In genomic region chr16:44061341-44061740, GRCm38 (mm10) we compare ENCODE assay signal across 21 mouse cellular contexts. TPM values are rescaled to one million over a fixed set of nuclear protein-coding genes. Genes with fewer than 3 reads are reported as not detected.
DNase-seq lines count a peak whose midpoint lies in the region; ATAC-seq and TF ChIP-seq lines count a peak whose summit lies in the region.
"Had no signal": no experiment of that assay in that cellular context is flagged by ENCODE, and none has a peak within 500 bp of the region (broad histone marks: within the 10 kb centered on the region; RNA-seq: fewer than 3 reads in every experiment).

No protein-coding gene starts in this region.

- no peaks in the 10 kb centered on the region for H3K4me1 ChIP-seq in heart, embryonic 10.5 days
- peaks cover 3% of the 10 kb centered on the region for H3K4me1 ChIP-seq in testis, adult 2 months (ENCODE audit: control insufficient read depth, insufficient read depth, low read length)
- 0 out of 2 replicates have a peak, but pooled peaks cover 3% of the 10 kb centered on the region for H3K4me1 ChIP-seq in liver, postnatal 0 days (ENCODE audit: insufficient read depth)
- no peaks in the 10 kb centered on the region for H3K4me1 ChIP-seq in forebrain, postnatal 0 days (ENCODE audit: insufficient read depth)
- H3K4me1 ChIP-seq: embryonic facial prominence, embryonic 12.5 days; heart, embryonic 13.5 days; hindbrain, embryonic 12.5 days had no signal

- no peak overlapping the region; the same call in 1 of the 2 replicates for H3K9ac ChIP-seq in liver, postnatal 0 days (replicated peaks)
- no peak overlapping the region for H3K9ac ChIP-seq in forebrain, postnatal 0 days
- H3K9ac ChIP-seq: embryonic facial prominence, embryonic 12.5 days; embryonic facial prominence, embryonic 15.5 days; heart, embryonic 13.5 days; hindbrain, embryonic 12.5 days; hindbrain, embryonic 15.5 days had no signal

- DNase-seq in heart, embryonic 10.5 days (ENCODE audit: low spot score) = peak; percentile 64
- no peak for DNase-seq in heart, postnatal 14 days
- DNase-seq in testis, postnatal 14 days (ENCODE audit: low spot score) = no peak
- peak; percentile 55 for DNase-seq in liver, postnatal 0 days
- no peak for DNase-seq in forebrain, postnatal 0 days
- no peak for DNase-seq in cerebellum, postnatal 10 days
- DNase-seq: adrenal gland, adult 8-10 months; adrenal gland, postnatal 25 days; cerebellum, adult 11-12 months; cerebellum, adult 8-10 months; cerebellum, postnatal 14 days; gastrocnemius, postnatal 25 days; heart, adult 18-20 months had no signal

- intact Hi-C loops in heart, postnatal 14 days (cut with DNase I) = loop anchor here (5.0 kb wide), 1 partner anchor 169 kb away; no protein-coding TSS in a partner anchor

- no peak for TF ChIP-seq POLR2A in testis, adult 2 months (IDR thresholded peaks at IDR 0.05; ENCODE audit: control insufficient read depth, low read depth, low read length)

- no peaks in the 10 kb centered on the region for H3K9me3 ChIP-seq in heart, embryonic 10.5 days
- no peaks in the 10 kb centered on the region for H3K9me3 ChIP-seq in liver, postnatal 0 days (ENCODE audit: low read length)
- H3K9me3 ChIP-seq in forebrain, postnatal 0 days (ENCODE audit: low read length) = no peaks in the 10 kb centered on the region
- H3K9me3 ChIP-seq: embryonic facial prominence, embryonic 12.5 days; embryonic facial prominence, embryonic 15.5 days; heart, embryonic 13.5 days; hindbrain, embryonic 12.5 days; hindbrain, embryonic 15.5 days had no signal

- peak overlapping the region; percentile 7; the same call in 1 of the 2 replicates for H3K4me2 ChIP-seq in liver, postnatal 0 days (ENCODE audit: low read depth, low read length)
- H3K4me2 ChIP-seq in forebrain, postnatal 0 days (ENCODE audit: low read depth) = no peak overlapping the region
- H3K4me2 ChIP-seq: embryonic facial prominence, embryonic 12.5 days; embryonic facial prominence, embryonic 15.5 days; heart, embryonic 13.5 days; hindbrain, embryonic 12.5 days; hindbrain, embryonic 15.5 days had no signal

- H3K36me3 ChIP-seq in heart, embryonic 10.5 days = no peaks in the 10 kb centered on the region
- no peaks in the 10 kb centered on the region for H3K36me3 ChIP-seq in testis, adult 2 months (ENCODE audit: control insufficient read depth, insufficient read depth, low read length)
- 0 out of 2 replicates have a peak, but pooled peaks cover 3% of the 10 kb centered on the region for H3K36me3 ChIP-seq in liver, postnatal 0 days (replicated peaks; ENCODE audit: insufficient read depth, low read length)
- no peaks in the 10 kb centered on the region for H3K36me3 ChIP-seq in forebrain, postnatal 0 days (ENCODE audit: insufficient read depth)
- H3K36me3 ChIP-seq: embryonic facial prominence, embryonic 12.5 days; embryonic facial prominence, embryonic 15.5 days; heart, embryonic 13.5 days; hindbrain, embryonic 12.5 days; hindbrain, embryonic 15.5 days had no signal

- H3K27ac ChIP-seq in heart, embryonic 10.5 days = no peak overlapping the region
- H3K27ac ChIP-seq in testis, adult 2 months (ENCODE audit: control insufficient read depth, insufficient read depth, low read depth, low read length) = no peak overlapping the region
- H3K27ac ChIP-seq in liver, postnatal 0 days (ENCODE audit: low read depth) = peak overlapping the region; percentile 85
- H3K27ac ChIP-seq in forebrain, postnatal 0 days (ENCODE audit: low read depth, low read length) = no peak overlapping the region
- H3K27ac ChIP-seq: embryonic facial prominence, embryonic 12.5 days; embryonic facial prominence, embryonic 15.5 days; heart, embryonic 13.5 days; hindbrain, embryonic 12.5 days; hindbrain, embryonic 15.5 days had no signal

- WGBS in heart, embryonic 10.5 days = 85% methylated on average over 15 of the region's 15 CpGs
- WGBS in liver, postnatal 0 days (ENCODE audit: insufficient replicate concordance) = 71% methylated on average over 15 of the region's 15 CpGs
- WGBS in forebrain, postnatal 0 days = 94% methylated on average over 15 of the region's 15 CpGs

- H3K27me3 ChIP-seq in heart, embryonic 10.5 days (ENCODE audit: insufficient read depth, poor library complexity, severe bottlenecking) = no peaks in the 10 kb centered on the region
- H3K27me3 ChIP-seq in testis, adult 2 months (ENCODE audit: control insufficient read depth, insufficient read depth, low read length) = no peaks in the 10 kb centered on the region
- H3K27me3 ChIP-seq in liver, postnatal 0 days (ENCODE audit: insufficient read depth, low read length) = no peaks in the 10 kb centered on the region
- H3K27me3 ChIP-seq in forebrain, postnatal 0 days (ENCODE audit: insufficient read depth, low read length) = no peaks in the 10 kb centered on the region
- H3K27me3 ChIP-seq: embryonic facial prominence, embryonic 12.5 days; embryonic facial prominence, embryonic 15.5 days; heart, embryonic 13.5 days; hindbrain, embryonic 12.5 days; hindbrain, embryonic 15.5 days had no signal

- TF ChIP-seq EP300 in liver, postnatal 0 days (IDR thresholded peaks at IDR 0.05; ENCODE audit: low read depth) = no peak

- no peak for TF ChIP-seq CTCF in testis, adult 2 months (IDR thresholded peaks at IDR 0.05; ENCODE audit: control insufficient read depth, insufficient read depth, insufficient replicate concordance, low read depth, low read length)
- no peak for TF ChIP-seq CTCF in liver, postnatal 0 days (IDR thresholded peaks at IDR 0.05; ENCODE audit: low read depth)
- no peak for TF ChIP-seq CTCF in forebrain, postnatal 0 days (IDR thresholded peaks at IDR 0.05; ENCODE audit: low read depth)

- no peak overlapping the region for H3K4me3 ChIP-seq in heart, embryonic 10.5 days
- peak overlapping the region; percentile 68 for H3K4me3 ChIP-seq in testis, adult 2 months (ENCODE audit: control insufficient read depth, low read depth, low read length)
- no peak overlapping the region for H3K4me3 ChIP-seq in liver, postnatal 0 days (ENCODE audit: low read depth, low read length)
- H3K4me3 ChIP-seq in forebrain, postnatal 0 days (ENCODE audit: low read depth, low read length) = no peak overlapping the region
- H3K4me3 ChIP-seq: embryonic facial prominence, embryonic 12.5 days; embryonic facial prominence, embryonic 15.5 days; heart, embryonic 13.5 days; hindbrain, embryonic 12.5 days; hindbrain, embryonic 15.5 days had no signal

- ATAC-seq in liver, postnatal 0 days = peak; percentile 85
- no peak for ATAC-seq in forebrain, postnatal 0 days
- ATAC-seq: activated CD4-positive, CD25-positive, alpha-beta regulatory T cell, adult 4 months; forebrain, embryonic 14.5 days had no signal

RNA-seq across cellular contexts. Expression of gene Gramd1c, which starts 1.8 kb away (rescaled TPM):
- polyA plus RNA-seq in heart, embryonic 10.5 days (2016; fragmentation: Nextera tagmentation; extraction: Ambion mirVana) = 8.1 and 8.4 TPM in 2 replicates
- total RNA-seq in heart, postnatal 14 days (2021) = under 1 TPM; 0.54 to 0.69 TPM
- 16.8 and 19.5 TPM in 2 replicates for polyA plus RNA-seq in testis, adult 2 months (2012; rRNA removed)
- 10.9 and 16.5 TPM in 2 replicates for polyA plus RNA-seq in liver, postnatal 0 days (2015; fragmentation: Nextera tagmentation; extraction: Ambion mirVana)
- total RNA-seq in forebrain, postnatal 0 days (2014; rRNA removed) = 2.7 and 4.4 TPM in 2 replicates
- polyA plus RNA-seq in forebrain, postnatal 0 days (2015; fragmentation: Nextera tagmentation; extraction: Ambion mirVana) = 0.93 and 2.1 TPM in 2 replicates

Comparison
In these comparisons a context has a peak if more than half of its experiments do, and no peak if none do; other contexts are left out.
1. DNase-seq: peak in heart, embryonic 10.5 days (single experiment) and liver, postnatal 0 days (single experiment); none in heart, postnatal 14 days (0 of 2), testis, postnatal 14 days (single experiment), forebrain, postnatal 0 days (single experiment) and cerebellum, postnatal 10 days (0 of 2).